Mouse (Mus musculus) embryonic fibroblast, embryonic 13.5 days (primary cell): ENCODE data around the gene Rbfox3.
A peak's percentile ranks its signal among the peaks of the same experiment; 100 is the strongest.

ENCODE experiments used
- CTCF ChIP-seq: IDR thresholded peaks from 2 replicates; pipeline ENCODE4 v1.5.1; 2011; ENCODE audit warnings: mild to moderate bottlenecking, control low read depth, low read length, moderate library complexity, borderline replicate concordance; ENCODE audit not compliant: insufficient read depth
- POLR2A ChIP-seq: IDR thresholded peaks from 2 replicates; pipeline ENCODE4 v1.6.1; 2011; ENCODE audit warnings: low read depth, mild to moderate bottlenecking, control low read depth, low read length, moderate library complexity

- peak; percentile 13; the same call in 1 of the 2 replicates for TF ChIP-seq CTCF
- TF ChIP-seq POLR2A: no peak
Measured at GRCm38 (mm10) chr11:118634647-118635046, 276.8 kb downstream of the Rbfox3 start.
